Mouse (Mus musculus) megakaryocyte, embryonic 14.5 days (primary cell): ENCODE data around the gene Dock2.

Experiments used
- FLI1 ChIP-seq: IDR thresholded peaks from 2 replicates; pipeline ENCODE4 v1.6.1; 2012; ENCODE audit warnings: low read length, inconsistent platforms, mixed read lengths
- GATA1 ChIP-seq: IDR thresholded peaks from 3 replicates; pipeline ENCODE4 v1.6.1; 2012; ENCODE audit warnings: mixed read lengths, low read length, inconsistent platforms, borderline replicate concordance

GRCm38 (mm10) chr11:34314534-34315379, 468.9 kb downstream of the Dock2 start, which contains the start of gene Fam196b:
- no peak for TF ChIP-seq GATA1
- TF ChIP-seq FLI1: no peak
